Mouse (Mus musculus): ENCODE results near the gene Rgs9.

- TF ChIP-seq TBP (conservative IDR thresholded peaks at IDR 0.05; ENCODE audit: low read depth, low read length), result no peak
- TF ChIP-seq EP300 (IDR thresholded peaks at IDR 0.05; ENCODE audit: low read length), result no peak
These were observed 28.7 kb downstream of the Rgs9 start for GRCm38 (mm10) chr11:109269283-109269661.

All from CH12.LX (cell line).